9 mouse cellular contexts compared by ENCODE assay signal in genomic region chr5:131948571-131949151, GRCm38 (mm10).
DNase-seq lines count a peak whose midpoint lies in the region; ATAC-seq and TF ChIP-seq lines count a peak whose summit lies in the region.
"Had no signal": no experiment of that assay in that cellular context is flagged by ENCODE, and none has a peak within 500 bp of the region (broad histone marks: within the 10 kb centered on the region; RNA-seq: fewer than 3 reads in every experiment).

No protein-coding gene starts in this region.

- H3K36me3 ChIP-seq in neural tube, embryonic 11.5 days (ENCODE audit: control insufficient read depth, insufficient read depth, low read length) = no peaks in the 10 kb centered on the region
- no peaks in the 10 kb centered on the region for H3K36me3 ChIP-seq in forebrain, postnatal 0 days (ENCODE audit: insufficient read depth)
- H3K36me3 ChIP-seq in limb, embryonic 15.5 days = no peaks in the 10 kb centered on the region
- H3K36me3 ChIP-seq: liver, embryonic 13.5 days had no signal

- H3K4me3 ChIP-seq in neural tube, embryonic 11.5 days (ENCODE audit: low read depth, low read length) = no peak overlapping the region
- no peak overlapping the region for H3K4me3 ChIP-seq in forebrain, postnatal 0 days (ENCODE audit: low read depth, low read length)
- H3K4me3 ChIP-seq in limb, embryonic 15.5 days = no peak overlapping the region
- H3K4me3 ChIP-seq: liver, embryonic 13.5 days had no signal

- no peak for TF ChIP-seq CTCF in forebrain, postnatal 0 days (IDR thresholded peaks at IDR 0.05; ENCODE audit: low read depth)

- no peaks in the 10 kb centered on the region for H3K27me3 ChIP-seq in neural tube, embryonic 11.5 days (ENCODE audit: control insufficient read depth, insufficient read depth, low read length)
- no peaks in the 10 kb centered on the region for H3K27me3 ChIP-seq in forebrain, postnatal 0 days (ENCODE audit: insufficient read depth, low read length)
- no peaks in the 10 kb centered on the region for H3K27me3 ChIP-seq in limb, embryonic 15.5 days
- H3K27me3 ChIP-seq: liver, embryonic 13.5 days had no signal

- DNase-seq in neural tube, embryonic 11.5 days (ENCODE audit: low spot score) = peak; percentile 38
- DNase-seq in neural tube, embryonic 10.5 days (ENCODE audit: extremely low spot score, low spot score) = no peak
- no peak for DNase-seq in forebrain, postnatal 0 days
- DNase-seq in lung, postnatal 14 days = no peak
- no peak for DNase-seq in left cerebral cortex, adult 9 months (ENCODE audit: low spot score in 2 of 2)
- DNase-seq in urinary bladder, postnatal 25 days (ENCODE audit: low spot score) = no peak
- DNase-seq: liver, embryonic 13.5 days had no signal

- H3K27ac ChIP-seq in neural tube, embryonic 11.5 days (ENCODE audit: low read depth, low read length) = peak overlapping the region; percentile 44; the same call in 1 of the 2 replicates
- H3K27ac ChIP-seq in forebrain, postnatal 0 days (ENCODE audit: low read depth, low read length) = 0 out of 2 replicates have a peak overlapping the region, but pooled peaks have one; percentile 15
- H3K27ac ChIP-seq in limb, embryonic 15.5 days = 0 out of 2 replicates have a peak overlapping the region, but pooled peaks have one; percentile 38
- H3K27ac ChIP-seq: liver, embryonic 13.5 days had no signal

- no peak overlapping the region for H3K9ac ChIP-seq in neural tube, embryonic 11.5 days (ENCODE audit: low read length)
- H3K9ac ChIP-seq in forebrain, postnatal 0 days = no peak overlapping the region
- no peak overlapping the region for H3K9ac ChIP-seq in limb, embryonic 15.5 days
- H3K9ac ChIP-seq: liver, embryonic 13.5 days had no signal

- no peak overlapping the region for H3K4me2 ChIP-seq in neural tube, embryonic 11.5 days (ENCODE audit: low read depth)
- no peak overlapping the region for H3K4me2 ChIP-seq in forebrain, postnatal 0 days (ENCODE audit: low read depth)
- 0 out of 2 replicates have a peak overlapping the region, but pooled peaks have one; percentile 10 for H3K4me2 ChIP-seq in limb, embryonic 15.5 days
- H3K4me2 ChIP-seq: liver, embryonic 13.5 days had no signal

- no peaks in the 10 kb centered on the region for H3K9me3 ChIP-seq in neural tube, embryonic 11.5 days (ENCODE audit: control insufficient read depth, low read length)
- H3K9me3 ChIP-seq in forebrain, postnatal 0 days (ENCODE audit: low read length) = no peaks in the 10 kb centered on the region
- no peaks in the 10 kb centered on the region for H3K9me3 ChIP-seq in limb, embryonic 15.5 days
- H3K9me3 ChIP-seq: liver, embryonic 13.5 days had no signal

- WGBS in neural tube, embryonic 11.5 days = 35% methylated on average over 7 of the region's 7 CpGs
- WGBS in forebrain, postnatal 0 days = 24% methylated on average over 7 of the region's 7 CpGs
- WGBS in limb, embryonic 15.5 days = 22% methylated on average over 7 of the region's 7 CpGs

- no peak for ATAC-seq in neural tube, embryonic 11.5 days (ENCODE audit: insufficient read depth, low FRiP score, low TSS enrichment)
- ATAC-seq in forebrain, postnatal 0 days = no peak; the same call in 1 of the 2 replicates
- ATAC-seq in limb, embryonic 15.5 days (ENCODE audit: insufficient number of reproducible peaks, low FRiP score, low TSS enrichment, low read depth) = no peak
- no peak for ATAC-seq in cerebellum, adult (ENCODE audit: insufficient number of reproducible peaks, low FRiP score, low TSS enrichment)

- H3K4me1 ChIP-seq in neural tube, embryonic 11.5 days (ENCODE audit: control insufficient read depth, insufficient read depth, low read length) = peaks cover 8% of the 10 kb centered on the region
- H3K4me1 ChIP-seq in forebrain, postnatal 0 days (ENCODE audit: insufficient read depth) = peaks cover 10% of the 10 kb centered on the region; the same call in 1 of the 2 replicates
- H3K4me1 ChIP-seq in limb, embryonic 15.5 days = peaks cover 10% of the 10 kb centered on the region
- H3K4me1 ChIP-seq: liver, embryonic 13.5 days had no signal
